Mouse (Mus musculus) heart, adult 2 months (tissue): ENCODE measurements around the gene Igfbp3.

ENCODE experiments used
- CTCF ChIP-seq: fragments of 200-600 bp; IDR thresholded peaks from 2 replicates; pipeline ENCODE4 v1.8.1; 2022; ENCODE audit warnings: antibody characterized with exemption, mild to moderate bottlenecking, moderate library complexity
- POLR2A ChIP-seq: fragments of 200-500 bp; IDR thresholded peaks from 2 replicates; pipeline ENCODE4 v1.6.1; 2011; ENCODE audit warnings: mild to moderate bottlenecking, low read depth, low read length, control low read depth; ENCODE audit not compliant: insufficient read depth

GRCm38 (mm10) chr11:7195312-7195685, 18.4 kb downstream of the Igfbp3 start:
- TF ChIP-seq CTCF (no peak), POLR2A (no peak)
